Mouse (Mus musculus) megakaryocyte, embryonic 14.5 days (primary cell): Measurements from ENCODE around the gene Mrvi1. TPM values are rescaled to one million over a fixed set of nuclear protein-coding genes. Genes with fewer than 3 reads are reported as not detected.

Experiments
- H3K27me3 ChIP-seq: replicated peaks from 2 replicates; pipeline ENCODE3; 2012; ENCODE audit warnings: inconsistent platforms
- H3K36me3 ChIP-seq: replicated peaks from 2 replicates; pipeline ENCODE3; 2012; ENCODE audit warnings: low read length, inconsistent platforms, mixed read lengths
- H3K4me1 ChIP-seq: 2 replicates; pipeline ENCODE4 v1.6.1; 2012; ENCODE audit warnings: inconsistent platforms
- H3K4me3 ChIP-seq: replicated peaks from 2 replicates; pipeline ENCODE3; 2012; ENCODE audit warnings: moderate library complexity, mild to moderate bottlenecking, inconsistent platforms
- H3K9me3 ChIP-seq: 2 replicates; pipeline ENCODE4 v1.6.1; 2012; ENCODE audit warnings: inconsistent platforms
- FLI1 ChIP-seq: IDR thresholded peaks from 2 replicates; pipeline ENCODE4 v1.6.1; 2012; ENCODE audit warnings: low read length, inconsistent platforms, mixed read lengths
- GATA1 ChIP-seq: IDR thresholded peaks from 3 replicates; pipeline ENCODE4 v1.6.1; 2012; ENCODE audit warnings: mixed read lengths, low read length, inconsistent platforms, borderline replicate concordance
- polyA plus RNA-seq: library from polyadenylated mRNA; stranded (reverse); fragments of >175 nt; gene quantifications from 2 replicates; pipeline ENCODE4 v1.2.3, GENCODE M21; 2012; ENCODE audit warnings: low replicate concordance; ENCODE audit not compliant: insufficient read depth

Gene Mrvi1
- polyA plus RNA-seq, 1 experiment = 149 TPM

- Histone ChIP-seq H3K9me3 (no peaks in the 10 kb centered on the region), H3K4me3 (peak overlapping the region; percentile 84), H3K36me3 (peaks cover 81% of the 10 kb centered on the region), H3K4me1 (peaks cover 97% of the 10 kb centered on the region), H3K27me3 (no peaks in the 10 kb centered on the region)
- TF ChIP-seq FLI1 (no peak), GATA1 (no peak)
Observed at GRCm38 (mm10) chr7:110962497-110962896, 19.8 kb downstream of the Mrvi1 start.

- Histone ChIP-seq H3K4me3 (peak overlapping the region; percentile 86), H3K4me1 (peaks cover 100% of the 10 kb centered on the region), H3K36me3 (peaks cover 93% of the 10 kb centered on the region), H3K9me3 (no peaks in the 10 kb centered on the region), H3K27me3 (no peaks in the 10 kb centered on the region)
- TF ChIP-seq FLI1 (no peak), GATA1 (no peak)
Observed at GRCm38 (mm10) chr7:110956422-110957170, 25.7 kb downstream of the Mrvi1 start.

- Histone ChIP-seq H3K4me1 (peaks cover 100% of the 10 kb centered on the region), H3K36me3 (peaks cover 93% of the 10 kb centered on the region), H3K9me3 (no peaks in the 10 kb centered on the region), H3K27me3 (no peaks in the 10 kb centered on the region), H3K4me3 (peak overlapping the region; percentile 86)
- no peak for TF ChIP-seq GATA1
- no peak for TF ChIP-seq FLI1
Observed at GRCm38 (mm10) chr7:110955576-110955975, 26.7 kb downstream of the Mrvi1 start.

- peaks cover 100% of the 10 kb centered on the region for H3K4me1 ChIP-seq
- TF ChIP-seq FLI1 (no peak), GATA1 (no peak)
- H3K36me3 ChIP-seq = peaks cover 96% of the 10 kb centered on the region
- no peaks in the 10 kb centered on the region for H3K9me3 ChIP-seq
- peak overlapping the region; percentile 7 for H3K4me3 ChIP-seq
- no peaks in the 10 kb centered on the region for H3K27me3 ChIP-seq
Observed at GRCm38 (mm10) chr7:110954072-110954858, 28.0 kb downstream of the Mrvi1 start.

GRCm38 (mm10) chr7:110953210-110953609, 29.1 kb downstream of the Mrvi1 start:
- H3K4me3 ChIP-seq = peak overlapping the region; percentile 80
- H3K27me3 ChIP-seq = no peaks in the 10 kb centered on the region
- peaks cover 96% of the 10 kb centered on the region for H3K36me3 ChIP-seq
- TF ChIP-seq GATA1 (no peak), FLI1 (no peak)
- H3K9me3 ChIP-seq = no peaks in the 10 kb centered on the region
- peaks cover 100% of the 10 kb centered on the region for H3K4me1 ChIP-seq

- Histone ChIP-seq H3K9me3 (no peaks in the 10 kb centered on the region), H3K4me1 (peaks cover 100% of the 10 kb centered on the region), H3K27me3 (no peaks in the 10 kb centered on the region), H3K36me3 (peaks cover 99% of the 10 kb centered on the region), H3K4me3 (peak overlapping the region; percentile 69)
- no peak for TF ChIP-seq FLI1
- no peak for TF ChIP-seq GATA1
Observed at GRCm38 (mm10) chr7:110950621-110950925, 31.7 kb downstream of the Mrvi1 start.

- Histone ChIP-seq H3K4me3 (peak overlapping the region; percentile 48), H3K9me3 (no peaks in the 10 kb centered on the region), H3K27me3 (no peaks in the 10 kb centered on the region), H3K36me3 (peaks cover 99% of the 10 kb centered on the region), H3K4me1 (peaks cover 100% of the 10 kb centered on the region)
- no peak for TF ChIP-seq GATA1
- no peak for TF ChIP-seq FLI1
Observed at GRCm38 (mm10) chr7:110949785-110950620, 32.3 kb downstream of the Mrvi1 start.

GRCm38 (mm10) chr7:110948579-110948978, 33.7 kb downstream of the Mrvi1 start:
- no peak for TF ChIP-seq GATA1
- no peak for TF ChIP-seq FLI1
- Histone ChIP-seq H3K36me3 (peaks cover 100% of the 10 kb centered on the region), H3K27me3 (no peaks in the 10 kb centered on the region), H3K9me3 (no peaks in the 10 kb centered on the region), H3K4me3 (no peak overlapping the region), H3K4me1 (peaks cover 99% of the 10 kb centered on the region)

- H3K4me3 ChIP-seq = peak overlapping the region; percentile 72
- TF ChIP-seq FLI1 (no peak), GATA1 (peak; percentile 84; the same call in 2 of the 3 replicates)
- H3K9me3 ChIP-seq = no peaks in the 10 kb centered on the region
- H3K36me3 ChIP-seq = peaks cover 100% of the 10 kb centered on the region
- H3K4me1 ChIP-seq = peaks cover 99% of the 10 kb centered on the region
- H3K27me3 ChIP-seq = no peaks in the 10 kb centered on the region
Observed at GRCm38 (mm10) chr7:110947616-110948015, 34.6 kb downstream of the Mrvi1 start.

- Histone ChIP-seq H3K36me3 (peaks cover 100% of the 10 kb centered on the region), H3K4me3 (no peak overlapping the region), H3K27me3 (no peaks in the 10 kb centered on the region), H3K9me3 (no peaks in the 10 kb centered on the region), H3K4me1 (peaks cover 99% of the 10 kb centered on the region)
- no peak for TF ChIP-seq GATA1
- no peak for TF ChIP-seq FLI1
Observed at GRCm38 (mm10) chr7:110946731-110947130, 35.5 kb downstream of the Mrvi1 start.
